Mouse (Mus musculus): Measurements from ENCODE around the gene Slco2b1. TPM values are rescaled to one million over a fixed set of nuclear protein-coding genes. Genes with fewer than 3 reads are reported as not detected.

The Slco2b1 gene
- total RNA-seq, 2 experiments from 2014 or later, result 11.7 to 13.4 TPM

DNA sequence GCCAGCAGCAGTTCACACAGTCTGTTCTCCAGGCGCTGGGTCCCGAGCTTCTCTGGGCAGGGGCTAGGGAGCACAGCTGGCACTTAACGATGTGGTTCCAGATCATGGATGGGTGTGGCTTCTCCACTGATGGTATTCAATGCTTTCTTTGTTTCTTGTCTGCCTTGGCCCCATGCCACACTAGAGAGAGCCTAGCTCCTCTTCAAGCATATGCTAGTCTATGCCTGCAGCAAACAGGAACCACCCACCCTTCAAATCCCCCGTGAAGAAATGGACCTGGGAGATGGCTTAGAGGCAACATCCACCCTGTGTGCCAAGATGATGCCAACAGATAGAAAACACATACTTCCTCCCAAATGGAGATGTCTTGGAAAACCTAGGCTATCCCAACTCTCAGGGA lies 27.1 kb downstream of the Slco2b1 start:
- H3K4me3 ChIP-seq, result no peak overlapping the region
- TF ChIP-seq CTCF (conservative IDR thresholded peaks at IDR 0.05), result no peak
- DNase-seq (ENCODE audit: low spot score in 2 of 2), result peak in 1 of 2 experiments; percentile 56
- no peak overlapping the region for H3K27ac ChIP-seq

GRCm38 (mm10) chr7:99680771-99681170 lies 30.4 kb downstream of the Slco2b1 start:
- no peak for TF ChIP-seq CTCF (conservative IDR thresholded peaks at IDR 0.05)

GRCm38 (mm10) chr7:99674890-99675289 lies 36.2 kb downstream of the Slco2b1 start:
- DNase-seq (ENCODE audit: low spot score in 2 of 2), result no peak
- Histone ChIP-seq H3K4me3 (no peak overlapping the region), H3K27ac (peak overlapping the region; percentile 43; the same call in 1 of the 2 replicates)
- TF ChIP-seq CTCF (conservative IDR thresholded peaks at IDR 0.05), result no peak

More at GRCm38 (mm10) chr7:99680771-99681170, 30.4 kb downstream of the Slco2b1 start:
- DNase-seq (ENCODE audit: low spot score in 2 of 2), result no peak
- H3K4me3 ChIP-seq, result no peak overlapping the region
- H3K27ac ChIP-seq, result 0 out of 2 replicates have a peak overlapping the region, but pooled peaks have one; percentile 57

DNA sequence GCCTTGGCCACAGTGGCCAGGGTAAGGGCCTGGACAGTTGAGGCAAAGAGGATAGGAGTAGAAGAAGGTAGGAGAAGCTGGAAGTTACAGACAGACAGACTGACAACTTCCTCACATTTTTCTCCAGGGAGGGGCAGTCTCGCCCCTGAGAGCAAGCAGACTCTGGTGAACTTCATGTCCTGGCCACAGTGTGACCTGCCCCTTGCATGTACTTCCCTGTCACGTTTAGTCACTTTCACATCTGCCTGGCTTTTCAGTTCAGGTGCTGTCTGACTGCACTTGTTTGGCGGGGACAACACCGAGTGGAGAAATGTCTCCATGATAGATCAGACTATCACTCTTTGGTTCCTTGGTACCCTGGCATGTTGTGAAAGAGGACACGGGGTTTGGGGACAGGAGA lies 36.9 kb downstream of the Slco2b1 start:
- no peak for TF ChIP-seq CTCF (conservative IDR thresholded peaks at IDR 0.05)
- Histone ChIP-seq H3K27ac (peak overlapping the region; percentile 59; the same call in 1 of the 2 replicates), H3K4me3 (no peak overlapping the region)
- DNase-seq (ENCODE audit: low spot score in 2 of 2), result no peak

DNA sequence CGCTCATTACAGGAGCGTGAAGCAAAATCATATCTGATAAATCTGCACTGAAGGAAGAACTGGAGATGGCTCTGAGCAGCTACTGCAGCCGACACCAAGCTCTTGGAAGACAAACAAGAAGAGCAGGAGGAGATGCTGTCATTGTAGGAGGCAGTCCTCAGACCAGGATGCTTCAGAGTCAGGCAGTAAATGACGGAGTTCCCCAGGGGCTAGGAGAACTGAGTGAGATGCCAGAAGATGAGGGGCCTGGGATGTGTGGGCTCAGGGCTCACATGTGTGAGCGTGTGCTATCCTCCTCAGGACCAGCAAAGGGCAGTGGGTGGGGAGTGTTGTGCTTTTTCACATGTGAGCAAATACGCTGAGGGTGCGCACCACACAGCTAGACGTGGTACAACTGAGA lies 38.0 kb downstream of the Slco2b1 start:
- TF ChIP-seq CTCF (conservative IDR thresholded peaks at IDR 0.05), result no peak
- Histone ChIP-seq H3K4me3 (no peak overlapping the region), H3K27ac (peak overlapping the region; percentile 41; the same call in 1 of the 2 replicates)
- no peak for DNase-seq (ENCODE audit: low spot score in 2 of 2)

GRCm38 (mm10) chr7:99671544-99672435 lies 39.4 kb downstream of the Slco2b1 start:
- no peak for DNase-seq (ENCODE audit: low spot score in 2 of 2)
- Histone ChIP-seq H3K27ac (no peak overlapping the region), H3K4me3 (no peak overlapping the region)
- no peak for TF ChIP-seq CTCF (conservative IDR thresholded peaks at IDR 0.05)

DNA sequence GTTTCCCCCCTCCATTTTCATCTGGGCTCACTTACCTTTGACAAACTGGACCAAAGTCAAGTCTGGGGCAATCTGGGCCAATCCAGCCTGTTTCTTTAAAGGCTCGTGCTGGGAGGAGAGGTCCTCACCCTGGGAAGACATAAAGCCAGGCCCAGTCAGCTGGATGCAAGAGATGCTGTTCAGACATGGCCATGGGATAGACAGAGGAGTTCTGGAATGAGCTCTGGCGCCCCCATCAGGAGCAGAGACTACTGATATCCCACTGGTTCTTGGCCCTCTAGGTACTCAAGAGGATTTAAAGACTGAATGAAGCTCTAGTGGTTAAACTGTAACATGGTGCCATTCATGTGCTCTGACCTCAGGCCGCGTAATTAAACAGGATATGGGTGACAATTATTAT lies 40.2 kb downstream of the Slco2b1 start:
- TF ChIP-seq CTCF (conservative IDR thresholded peaks at IDR 0.05), result peak; percentile 50
- no peak for DNase-seq (ENCODE audit: low spot score in 2 of 2)
- Histone ChIP-seq H3K27ac (no peak overlapping the region), H3K4me3 (no peak overlapping the region)

DNA sequence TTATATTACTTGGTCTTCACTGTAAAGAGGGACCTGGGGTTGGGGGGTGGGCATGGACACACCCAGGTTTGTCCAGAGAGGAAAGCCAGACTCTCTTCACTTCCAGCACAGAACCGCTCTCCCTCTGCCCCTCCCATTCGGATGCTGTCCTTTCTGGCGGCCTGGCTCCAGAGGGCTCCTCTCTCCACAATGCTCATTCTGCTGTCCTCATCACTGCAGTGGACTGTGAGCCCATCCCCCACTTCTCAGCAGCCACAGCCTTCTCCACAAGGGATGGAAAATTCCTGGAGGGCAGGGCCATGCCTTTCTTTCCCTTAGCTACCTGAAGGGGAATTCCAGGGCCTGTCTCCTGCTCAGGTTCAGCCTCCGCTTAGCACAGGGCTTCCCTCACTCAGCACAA lies 42.3 kb downstream of the Slco2b1 start:
- TF ChIP-seq CTCF (conservative IDR thresholded peaks at IDR 0.05), result no peak; the same call in 1 of the 2 replicates
- peak in 1 of 2 experiments; percentile 31 for DNase-seq (ENCODE audit: low spot score in 2 of 2)
- no peak overlapping the region for H3K4me3 ChIP-seq

GRCm38 (mm10) chr7:99667096-99667495 lies 44.0 kb downstream of the Slco2b1 start:
- Histone ChIP-seq H3K27ac (no peak overlapping the region), H3K4me3 (no peak overlapping the region)
- no peak for TF ChIP-seq CTCF (conservative IDR thresholded peaks at IDR 0.05)
- no peak for DNase-seq (ENCODE audit: low spot score in 2 of 2)

More for the DNA sequence above, 42.3 kb downstream of the Slco2b1 start:
- H3K27ac ChIP-seq, result 0 out of 2 replicates have a peak overlapping the region, but pooled peaks have one; percentile 18

GRCm38 (mm10) chr7:99665731-99666452 lies 45.2 kb downstream of the Slco2b1 start:
- no peak for DNase-seq (ENCODE audit: low spot score in 2 of 2)
- no peak for TF ChIP-seq CTCF (conservative IDR thresholded peaks at IDR 0.05)
- H3K4me3 ChIP-seq, result no peak overlapping the region
- peak overlapping the region; percentile 88 for H3K27ac ChIP-seq

DNA sequence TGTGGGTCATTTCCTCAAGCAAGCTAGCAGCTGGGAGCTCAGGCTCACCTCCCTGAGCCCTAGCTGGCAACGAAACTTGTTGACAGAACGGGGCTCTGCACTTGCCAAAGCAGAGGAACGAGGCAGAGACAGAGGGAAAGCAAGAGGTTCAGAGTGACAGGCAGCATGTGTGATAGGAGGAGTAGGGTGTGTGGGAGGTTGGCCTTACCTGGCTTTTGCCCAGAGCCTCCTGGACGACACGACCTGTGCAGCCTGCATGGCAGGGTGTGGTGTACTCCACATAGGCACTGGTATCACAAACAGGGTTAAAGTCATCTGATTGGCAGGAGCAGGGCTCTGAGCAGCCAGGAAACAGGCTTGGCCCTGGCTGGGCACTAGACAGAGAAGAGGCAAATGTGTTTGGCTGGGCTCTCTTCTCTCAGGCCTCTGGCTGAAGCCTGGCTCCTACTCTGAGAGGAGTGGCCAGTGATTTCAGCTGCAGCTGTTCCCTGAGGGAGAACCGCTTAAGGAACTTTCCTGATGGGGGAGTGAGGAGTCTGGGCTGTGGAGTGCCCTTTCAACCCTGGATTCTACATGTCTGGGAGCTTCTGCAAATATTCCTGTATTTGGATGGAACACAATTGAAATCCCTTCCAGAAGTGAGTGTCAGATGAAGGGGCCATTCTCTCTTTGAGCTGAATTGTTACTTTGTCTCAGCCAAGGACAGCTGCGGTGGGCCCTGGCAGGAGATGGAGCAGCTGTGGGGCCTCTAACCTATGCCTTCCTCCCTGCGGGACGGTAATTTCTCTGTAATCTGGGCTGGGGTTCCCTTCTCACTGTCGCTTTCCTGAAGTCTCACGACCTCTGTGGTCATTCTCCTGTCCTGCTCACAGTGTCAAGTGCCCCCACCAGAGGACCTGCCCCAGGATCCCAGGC lies 46.3 kb downstream of the Slco2b1 start:
- peak overlapping the region; percentile 88 for H3K27ac ChIP-seq

More for the DNA sequence above, 46.3 kb downstream of the Slco2b1 start:
- TF ChIP-seq CTCF (conservative IDR thresholded peaks at IDR 0.05), result no peak
- DNase-seq (ENCODE audit: low spot score in 2 of 2), result peak; percentile 39 to 43
- H3K4me3 ChIP-seq, result peak overlapping the region; percentile 8; the same call in 1 of the 2 replicates

Measured in layer of hippocampus, adult 2 months (tissue).